In genomic region chr7:135792918-135793317, GRCm38 (mm10) we compare ENCODE assay signal across 10 mouse cellular contexts.
DNase-seq lines count a peak whose midpoint lies in the region; ATAC-seq and TF ChIP-seq lines count a peak whose summit lies in the region.
"Had no signal": no experiment of that assay in that cellular context is flagged by ENCODE, and none has a peak within 500 bp of the region (broad histone marks: within the 10 kb centered on the region; RNA-seq: fewer than 3 reads in every experiment).

No protein-coding gene starts in this region.

- H3K36me3 ChIP-seq in hindbrain, embryonic 14.5 days (replicated peaks; ENCODE audit: control insufficient read depth, insufficient read depth) = no peaks in the 10 kb centered on the region
- H3K36me3 ChIP-seq in hindbrain, embryonic 13.5 days = no peaks in the 10 kb centered on the region
- no peaks in the 10 kb centered on the region for H3K36me3 ChIP-seq in CH12.LX (replicated peaks in 1 of 2; ENCODE audit: control insufficient read depth in 1 of 2, insufficient read depth in 1 of 2, low read length in 1 of 2)
- H3K36me3 ChIP-seq: limb, embryonic 12.5 days had no signal

- TF ChIP-seq EP300 in CH12.LX (IDR thresholded peaks at IDR 0.05; ENCODE audit: low read length) = no peak

- TF ChIP-seq CTCF in CH12.LX (conservative IDR thresholded peaks at IDR 0.05 in 1 of 2, IDR thresholded peaks at IDR 0.05 in 1 of 2; ENCODE audit: low read depth in 2 of 2, low read length in 2 of 2) = peak; percentile 79 to 96
- peak; percentile 90 for TF ChIP-seq CTCF in bone marrow, adult 2 months (IDR thresholded peaks at IDR 0.05; ENCODE audit: control insufficient read depth, insufficient read depth, low read length)

- H3K9ac ChIP-seq in hindbrain, embryonic 14.5 days = no peak overlapping the region
- no peak overlapping the region for H3K9ac ChIP-seq in hindbrain, embryonic 13.5 days
- H3K9ac ChIP-seq in CH12.LX (ENCODE audit: insufficient read depth, low read depth) = no peak overlapping the region
- H3K9ac ChIP-seq: limb, embryonic 12.5 days had no signal

- TF ChIP-seq RAD21 in CH12.LX (IDR thresholded peaks at IDR 0.05; ENCODE audit: low read depth, low read length) = peak; percentile 2; the same call in 1 of the 2 replicates

- dilution Hi-C loops in CH12.LX (cut with MboI; ENCODE audit: extremely low pct_ligation_motif_present, extremely low pct_unique_long_range_greater_than_20kb, low sequenced_read_pairs) = no loop called here

- in situ Hi-C loops in CH12.LX (cut with MboI; ENCODE audit: low pct_ligation_motif_present, low pct_unique_long_range_greater_than_20kb, low sequenced_read_pairs) = no loop called here

- ATAC-seq in hindbrain, embryonic 14.5 days (ENCODE audit: low FRiP score) = no peak
- no peak for ATAC-seq in hindbrain, embryonic 13.5 days (ENCODE audit: low FRiP score)
- peak; percentile 86 for ATAC-seq in megakaryocyte progenitor cell, adult 5-6 weeks (replicated peaks; ENCODE audit: poor library complexity)

- no peak overlapping the region for H3K4me3 ChIP-seq in hindbrain, embryonic 14.5 days (replicated peaks; ENCODE audit: low read length)
- H3K4me3 ChIP-seq in hindbrain, embryonic 13.5 days = no peak overlapping the region
- no peak overlapping the region for H3K4me3 ChIP-seq in CH12.LX (replicated peaks in 1 of 3; ENCODE audit: low read depth in 2 of 3, low read length in 2 of 3, poor library complexity in 1 of 3)
- H3K4me3 ChIP-seq in bone marrow, adult 2 months (replicated peaks; ENCODE audit: control insufficient read depth, low read depth, low read length) = no peak overlapping the region
- H3K4me3 ChIP-seq: erythroblast, embryonic 14.5 days; limb, embryonic 12.5 days had no signal

- no peak overlapping the region for H3K27ac ChIP-seq in hindbrain, embryonic 14.5 days
- no peak overlapping the region for H3K27ac ChIP-seq in hindbrain, embryonic 13.5 days
- no peak overlapping the region for H3K27ac ChIP-seq in CH12.LX (ENCODE audit: insufficient read depth, low read depth)
- no peak overlapping the region for H3K27ac ChIP-seq in bone marrow, adult 2 months (ENCODE audit: control insufficient read depth, insufficient read depth, low read depth, low read length, poor library complexity)
- H3K27ac ChIP-seq: limb, embryonic 12.5 days had no signal

- no peak for TF ChIP-seq POLR2A in CH12.LX (IDR thresholded peaks at IDR 0.05; ENCODE audit: low read depth, low read length)
- no peak for TF ChIP-seq POLR2A in bone marrow, adult 2 months (IDR thresholded peaks at IDR 0.05; ENCODE audit: borderline replicate concordance, control insufficient read depth, low read depth, low read length)

- no peaks in the 10 kb centered on the region for H3K9me3 ChIP-seq in hindbrain, embryonic 14.5 days (ENCODE audit: control insufficient read depth, low read length)
- no peaks in the 10 kb centered on the region for H3K9me3 ChIP-seq in hindbrain, embryonic 13.5 days
- H3K9me3 ChIP-seq in CH12.LX (replicated peaks; ENCODE audit: low read length) = no peaks in the 10 kb centered on the region
- H3K9me3 ChIP-seq: limb, embryonic 12.5 days had no signal

- H3K4me2 ChIP-seq in hindbrain, embryonic 14.5 days (replicated peaks) = no peak overlapping the region
- no peak overlapping the region for H3K4me2 ChIP-seq in hindbrain, embryonic 13.5 days
- H3K4me2 ChIP-seq in CH12.LX (ENCODE audit: insufficient read depth, low read depth, poor library complexity, severe bottlenecking) = no peak overlapping the region
- H3K4me2 ChIP-seq: limb, embryonic 12.5 days had no signal

- 33% methylated on average over 8 of the region's 8 CpGs for WGBS in hindbrain, embryonic 14.5 days
- 36% methylated on average over 8 of the region's 8 CpGs for WGBS in hindbrain, embryonic 13.5 days
- WGBS in bone marrow, adult 2 months = 17% methylated on average over 8 of the region's 8 CpGs

- peak; percentile 46 for DNase-seq in hindbrain, embryonic 14.5 days (ENCODE audit: low spot score)
- peak; percentile 46 for DNase-seq in CH12.LX (ENCODE audit: extremely low read depth)
- peak; percentile 62 for DNase-seq in induced T-regulatory cell, adult 2 months (ENCODE audit: low read depth)
- DNase-seq in thymus, postnatal 25 days = peak; percentile 45
- DNase-seq in urinary bladder, postnatal 14 days (ENCODE audit: low spot score) = no peak

- no peaks in the 10 kb centered on the region for H3K27me3 ChIP-seq in hindbrain, embryonic 14.5 days (ENCODE audit: control insufficient read depth, insufficient read depth, low read length)
- H3K27me3 ChIP-seq in hindbrain, embryonic 13.5 days = 0 out of 2 replicates have a peak, but pooled peaks cover 5% of the 10 kb centered on the region
- H3K27me3 ChIP-seq in CH12.LX (replicated peaks) = peaks cover 54% of the 10 kb centered on the region
- H3K27me3 ChIP-seq: limb, embryonic 12.5 days had no signal

- no peaks in the 10 kb centered on the region for H3K79me2 ChIP-seq in CH12.LX (replicated peaks; ENCODE audit: control insufficient read depth, extremely low read depth, insufficient read depth, poor library complexity, severe bottlenecking)

- peaks cover 8% of the 10 kb centered on the region for H3K4me1 ChIP-seq in hindbrain, embryonic 14.5 days (replicated peaks; ENCODE audit: control insufficient read depth, insufficient read depth, low read length)
- peaks cover 14% of the 10 kb centered on the region for H3K4me1 ChIP-seq in hindbrain, embryonic 13.5 days (replicated peaks)
- peaks cover 0 to 6% of the 10 kb centered on the region in 2 experiments; a peak in 1 of 4 replicates for H3K4me1 ChIP-seq in CH12.LX (ENCODE audit: control insufficient read depth in 1 of 2, insufficient read depth in 2 of 2)
- peaks cover 4% of the 10 kb centered on the region for H3K4me1 ChIP-seq in bone marrow, adult 2 months (ENCODE audit: control insufficient read depth, insufficient read depth, low read length)

TF ChIP-seq in CH12.LX, 34 proteins besides CTCF, POLR2A, EP300 and RAD21:
- TF ChIP-seq CHD2 (IDR thresholded peaks at IDR 0.05; ENCODE audit: low read length) (no peak), ELF1 (IDR thresholded peaks at IDR 0.05; ENCODE audit: low read depth, low read length) (no peak), USF1 (IDR thresholded peaks at IDR 0.05; ENCODE audit: low read depth, low read length) (no peak), ZMIZ1 (IDR thresholded peaks at IDR 0.05; ENCODE audit: low read depth, low read length) (no peak), SMC3 (IDR thresholded peaks at IDR 0.05; ENCODE audit: low read depth, low read length) (0 out of 2 replicates have a peak, but pooled peaks have one; percentile 6)
TF ChIP-seq in CH12.LX: peak in this region for 1.
